In the genomic region with DNA sequence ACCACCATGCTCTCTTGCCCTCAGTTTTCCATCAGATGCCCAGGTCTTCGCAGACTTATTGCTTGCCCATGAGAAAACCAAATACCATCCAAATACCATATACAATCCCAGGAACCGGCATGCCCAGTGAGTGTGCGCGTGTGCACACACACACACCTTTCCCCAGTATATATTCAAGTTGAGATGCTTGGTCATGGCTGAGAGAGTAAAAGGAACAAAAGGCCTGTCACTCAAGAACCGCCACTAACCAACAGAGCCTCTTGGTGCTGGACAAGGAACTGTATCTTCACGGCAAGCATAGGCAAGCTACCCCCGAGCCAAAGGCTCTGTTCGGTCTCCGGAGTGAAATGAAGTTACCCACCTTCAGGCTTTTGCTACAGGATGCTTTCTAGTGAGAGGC, we compare ENCODE assay signal across 11 mouse cellular contexts. TPM values are rescaled to one million over a fixed set of nuclear protein-coding genes. Genes with fewer than 3 reads are reported as not detected.
DNase-seq lines count a peak whose midpoint lies in the region; ATAC-seq and TF ChIP-seq lines count a peak whose summit lies in the region.
"Had no signal": no experiment of that assay in that cellular context is flagged by ENCODE, and none has a peak within 500 bp of the region (broad histone marks: within the 10 kb centered on the region; RNA-seq: fewer than 3 reads in every experiment).

No protein-coding gene starts in this region.

- peak overlapping the region; percentile 74 for H3K4me2 ChIP-seq in kidney, postnatal 0 days (ENCODE audit: low read length)
- H3K4me2 ChIP-seq in hindbrain, embryonic 14.5 days (replicated peaks): peak overlapping the region; percentile 78
- peak overlapping the region; percentile 96 for H3K4me2 ChIP-seq in midbrain, embryonic 16.5 days (ENCODE audit: low read length)

- no peaks in the 10 kb centered on the region for H3K27me3 ChIP-seq in kidney, postnatal 0 days (ENCODE audit: insufficient read depth, low read length)
- H3K27me3 ChIP-seq in hindbrain, embryonic 14.5 days (ENCODE audit: control insufficient read depth, insufficient read depth, low read length): no peaks in the 10 kb centered on the region
- H3K27me3 ChIP-seq in midbrain, embryonic 16.5 days (ENCODE audit: control insufficient read depth, insufficient read depth, low read depth, low read length): no peaks in the 10 kb centered on the region
- H3K27me3 ChIP-seq: Patski had no signal

- 73% methylated on average over 9 of the region's 9 CpGs for WGBS in kidney, postnatal 0 days
- 73% methylated on average over 9 of the region's 9 CpGs for WGBS in hindbrain, embryonic 14.5 days
- WGBS in midbrain, embryonic 16.5 days: 75% methylated on average over 9 of the region's 9 CpGs

- no peak for ATAC-seq in kidney, postnatal 0 days (replicated peaks; ENCODE audit: low FRiP score, low read depth)
- ATAC-seq in hindbrain, embryonic 14.5 days (ENCODE audit: low FRiP score): no peak
- ATAC-seq in midbrain, embryonic 16.5 days: no peak
- ATAC-seq: Patski had no signal

- DNase-seq in kidney, postnatal 0 days (ENCODE audit: low spot score): no peak
- DNase-seq in kidney, postnatal 14 days: no peak
- DNase-seq in hindbrain, embryonic 14.5 days (ENCODE audit: low spot score): no peak
- no peak for DNase-seq in left cerebral cortex, adult 8-10 months (ENCODE audit: low spot score in 2 of 2)
- DNase-seq in urinary bladder, postnatal 14 days (ENCODE audit: low spot score): no peak
- DNase-seq in embryo, embryonic 10 days (ENCODE audit: low spot score): no peak
- DNase-seq: cerebellum, postnatal 14 days had no signal

- H3K9me3 ChIP-seq in kidney, postnatal 0 days (replicated peaks; ENCODE audit: low read length): no peaks in the 10 kb centered on the region
- no peaks in the 10 kb centered on the region for H3K9me3 ChIP-seq in hindbrain, embryonic 14.5 days (ENCODE audit: control insufficient read depth, low read length)
- H3K9me3 ChIP-seq in midbrain, embryonic 16.5 days (replicated peaks; ENCODE audit: control insufficient read depth, low read length, poor library complexity, severe bottlenecking): no peaks in the 10 kb centered on the region

- peak overlapping the region; percentile 82; the same call in 1 of the 2 replicates for H3K4me3 ChIP-seq in kidney, postnatal 0 days (replicated peaks; ENCODE audit: low read depth, low read length)
- peak overlapping the region; percentile 98 for H3K4me3 ChIP-seq in brown adipose tissue, adult 24 weeks (ENCODE audit: insufficient read depth, low read depth, low read length)
- H3K4me3 ChIP-seq in hindbrain, embryonic 14.5 days (replicated peaks; ENCODE audit: low read length): peak overlapping the region; percentile 83
- H3K4me3 ChIP-seq in midbrain, embryonic 16.5 days (ENCODE audit: low read depth, low read length): peak overlapping the region; percentile 58

- no peak for TF ChIP-seq CTCF in kidney, postnatal 0 days (IDR thresholded peaks at IDR 0.05; ENCODE audit: low read depth)

- no peak overlapping the region for H3K27ac ChIP-seq in kidney, postnatal 0 days
- no peak overlapping the region for H3K27ac ChIP-seq in brown adipose tissue, adult 24 weeks (replicated peaks; ENCODE audit: low read depth, low read length)
- no peak overlapping the region for H3K27ac ChIP-seq in hindbrain, embryonic 14.5 days
- H3K27ac ChIP-seq in midbrain, embryonic 16.5 days (ENCODE audit: low read length): no peak overlapping the region

- peaks cover 30% of the 10 kb centered on the region for H3K4me1 ChIP-seq in kidney, postnatal 0 days (replicated peaks; ENCODE audit: insufficient read depth, low read length)
- H3K4me1 ChIP-seq in brown adipose tissue, adult 24 weeks (ENCODE audit: control insufficient read depth, insufficient read depth, insufficient read length, low read length): peaks cover 12% of the 10 kb centered on the region
- H3K4me1 ChIP-seq in hindbrain, embryonic 14.5 days (replicated peaks; ENCODE audit: control insufficient read depth, insufficient read depth, low read length): peaks cover 32% of the 10 kb centered on the region
- H3K4me1 ChIP-seq in midbrain, embryonic 16.5 days (ENCODE audit: control insufficient read depth, insufficient read depth, low read length): peaks cover 22% of the 10 kb centered on the region

- H3K9ac ChIP-seq in kidney, postnatal 0 days (ENCODE audit: low read depth, low read length): no peak overlapping the region
- H3K9ac ChIP-seq in hindbrain, embryonic 14.5 days: peak overlapping the region; percentile 75; the same call in 1 of the 2 replicates
- H3K9ac ChIP-seq in midbrain, embryonic 16.5 days (ENCODE audit: low read depth, low read length): peak overlapping the region; percentile 12; the same call in 1 of the 2 replicates

- H3K36me3 ChIP-seq in kidney, postnatal 0 days (ENCODE audit: insufficient read depth, low read length): 0 out of 2 replicates have a peak, but pooled peaks cover 7% of the 10 kb centered on the region
- peaks cover 19% of the 10 kb centered on the region for H3K36me3 ChIP-seq in hindbrain, embryonic 14.5 days (replicated peaks; ENCODE audit: control insufficient read depth, insufficient read depth)
- peaks cover 6% of the 10 kb centered on the region for H3K36me3 ChIP-seq in midbrain, embryonic 16.5 days (ENCODE audit: control insufficient read depth, insufficient read depth, low read length)

RNA-seq across cellular contexts. Expression of gene Pip4k2b, which starts 1.9 kb away (rescaled TPM):
- polyA plus RNA-seq in kidney, postnatal 0 days (2015; fragmentation: Nextera tagmentation; extraction: Ambion mirVana): 1.5 TPM in 2 replicates
- polyA plus RNA-seq in brown adipose tissue, adult 24 weeks (2012; ENCODE audit: insufficient read depth, insufficient read length, missing spikeins): 6.1 and 10.3 TPM in 2 replicates
- polyA plus RNA-seq in hindbrain, embryonic 14.5 days (2014; fragmentation: Nextera tagmentation; extraction: Ambion mirVana): 5.2 and 5.9 TPM in 2 replicates
- 5.0 and 5.1 TPM in 2 replicates for polyA plus RNA-seq in midbrain, embryonic 16.5 days (2015; fragmentation: Nextera tagmentation; extraction: Ambion mirVana)
- total RNA-seq in left cerebral cortex, adult 8-10 months (2022): 100 to 1,000 TPM; 109 to 123 (median 110) TPM

RNA-seq across cellular contexts. Expression of gene Cwc25, which starts 23.8 kb away (rescaled TPM):
- polyA plus RNA-seq in kidney, postnatal 0 days (2015; fragmentation: Nextera tagmentation; extraction: Ambion mirVana): 13.9 and 14.8 TPM in 2 replicates
- 5.8 and 7.1 TPM in 2 replicates for polyA plus RNA-seq in brown adipose tissue, adult 24 weeks (2012; ENCODE audit: insufficient read depth, insufficient read length, missing spikeins)
- polyA plus RNA-seq in hindbrain, embryonic 14.5 days (2014; fragmentation: Nextera tagmentation; extraction: Ambion mirVana): 8.1 and 11.2 TPM in 2 replicates
- 15.9 and 17.2 TPM in 2 replicates for polyA plus RNA-seq in midbrain, embryonic 16.5 days (2015; fragmentation: Nextera tagmentation; extraction: Ambion mirVana)
- 10 to 100 TPM; 17.0 to 20.6 (median 19.1) TPM for total RNA-seq in left cerebral cortex, adult 8-10 months (2022)

RNA-seq across cellular contexts. Expression of gene 1700001P01Rik, which starts 33.1 kb away (rescaled TPM):
- not detected in 2 replicates for polyA plus RNA-seq in kidney, postnatal 0 days (2015; fragmentation: Nextera tagmentation; extraction: Ambion mirVana)
- polyA plus RNA-seq in brown adipose tissue, adult 24 weeks (2012; ENCODE audit: insufficient read depth, insufficient read length, missing spikeins): not detected in 2 replicates
- 0.68 TPM in 1 of 2 replicates, not detected in the other for polyA plus RNA-seq in hindbrain, embryonic 14.5 days (2014; fragmentation: Nextera tagmentation; extraction: Ambion mirVana)
- 0.74 TPM in 1 of 2 replicates, not detected in the other for polyA plus RNA-seq in midbrain, embryonic 16.5 days (2015; fragmentation: Nextera tagmentation; extraction: Ambion mirVana)
- total RNA-seq in left cerebral cortex, adult 8-10 months (2022): 1 to 10 TPM in 1 of 4 experiments, under 1 TPM in 2, not detected in 1; 0.65 to 1.2 (median 0.84) TPM
- polyA plus RNA-seq: large intestine, adult 2 months had no signal

RNA-seq across cellular contexts. Expression of gene Psmb3, which starts 39.4 kb away (rescaled TPM):
- polyA plus RNA-seq in kidney, postnatal 0 days (2015; fragmentation: Nextera tagmentation; extraction: Ambion mirVana): 504 and 541 TPM in 2 replicates
- 364 and 464 TPM in 2 replicates for polyA plus RNA-seq in brown adipose tissue, adult 24 weeks (2012; ENCODE audit: insufficient read depth, insufficient read length, missing spikeins)
- polyA plus RNA-seq in hindbrain, embryonic 14.5 days (2014; fragmentation: Nextera tagmentation; extraction: Ambion mirVana): 436 and 489 TPM in 2 replicates
- 387 and 401 TPM in 2 replicates for polyA plus RNA-seq in midbrain, embryonic 16.5 days (2015; fragmentation: Nextera tagmentation; extraction: Ambion mirVana)
- total RNA-seq in left cerebral cortex, adult 8-10 months (2022): 100 to 1,000 TPM; 117 to 140 (median 132) TPM

RNA-seq across cellular contexts. Expression of gene Rpl23, which starts 39.6 kb away (rescaled TPM):
- polyA plus RNA-seq in kidney, postnatal 0 days (2015; fragmentation: Nextera tagmentation; extraction: Ambion mirVana): 716 and 863 TPM in 2 replicates
- 268 and 348 TPM in 2 replicates for polyA plus RNA-seq in brown adipose tissue, adult 24 weeks (2012; ENCODE audit: insufficient read depth, insufficient read length, missing spikeins)
- polyA plus RNA-seq in hindbrain, embryonic 14.5 days (2014; fragmentation: Nextera tagmentation; extraction: Ambion mirVana): 324 and 419 TPM in 2 replicates
- 267 and 286 TPM in 2 replicates for polyA plus RNA-seq in midbrain, embryonic 16.5 days (2015; fragmentation: Nextera tagmentation; extraction: Ambion mirVana)
- 100 to 1,000 TPM; 331 to 461 (median 392) TPM for total RNA-seq in left cerebral cortex, adult 8-10 months (2022)
